In genomic region chr13:44581947-44582766, GRCm38 (mm10) we compare ENCODE assay signal across 10 mouse cellular contexts.
DNase-seq lines count a peak whose midpoint lies in the region; ATAC-seq lines count a peak whose summit lies in the region.
"Had no signal": no experiment of that assay in that cellular context is flagged by ENCODE, and none has a peak within 500 bp of the region (broad histone marks: within the 10 kb centered on the region; RNA-seq: fewer than 3 reads in every experiment).

No protein-coding gene starts in this region.

- H3K9me3 ChIP-seq in embryonic facial prominence, embryonic 15.5 days (replicated peaks), result 0 out of 2 replicates have a peak, but pooled peaks cover 5% of the 10 kb centered on the region
- 0 out of 2 replicates have a peak, but pooled peaks cover 4% of the 10 kb centered on the region for H3K9me3 ChIP-seq in hindbrain, embryonic 15.5 days
- 0 out of 2 replicates have a peak, but pooled peaks cover 6% of the 10 kb centered on the region for H3K9me3 ChIP-seq in midbrain, embryonic 13.5 days
- H3K9me3 ChIP-seq: lung, embryonic 15.5 days had no signal

- 23% methylated on average over 23 of the region's 23 CpGs for WGBS in embryonic facial prominence, embryonic 15.5 days
- WGBS in hindbrain, embryonic 15.5 days, result 20% methylated on average over 23 of the region's 23 CpGs
- WGBS in midbrain, embryonic 13.5 days, result 14% methylated on average over 23 of the region's 23 CpGs

- H3K4me1 ChIP-seq in embryonic facial prominence, embryonic 15.5 days, result peaks cover 26% of the 10 kb centered on the region
- H3K4me1 ChIP-seq in hindbrain, embryonic 15.5 days (replicated peaks), result peaks cover 15% of the 10 kb centered on the region
- H3K4me1 ChIP-seq in midbrain, embryonic 13.5 days (replicated peaks), result peaks cover 34% of the 10 kb centered on the region

- peak overlapping the region; percentile 36 for H3K4me2 ChIP-seq in embryonic facial prominence, embryonic 15.5 days (replicated peaks)
- peak overlapping the region; percentile 40 for H3K4me2 ChIP-seq in hindbrain, embryonic 15.5 days
- H3K4me2 ChIP-seq in midbrain, embryonic 13.5 days (replicated peaks), result peak overlapping the region; percentile 43
- H3K4me2 ChIP-seq: lung, embryonic 15.5 days had no signal

- no peak overlapping the region for H3K27ac ChIP-seq in embryonic facial prominence, embryonic 15.5 days (replicated peaks)
- no peak overlapping the region for H3K27ac ChIP-seq in hindbrain, embryonic 15.5 days (replicated peaks)
- peak overlapping the region; percentile 15; the same call in 1 of the 2 replicates for H3K27ac ChIP-seq in midbrain, embryonic 13.5 days
- H3K27ac ChIP-seq: lung, embryonic 15.5 days had no signal

- 0 out of 2 replicates have a peak overlapping the region, but pooled peaks have one; percentile 7 for H3K4me3 ChIP-seq in embryonic facial prominence, embryonic 15.5 days (replicated peaks)
- no peak overlapping the region for H3K4me3 ChIP-seq in hindbrain, embryonic 15.5 days
- peak overlapping the region; percentile 20 for H3K4me3 ChIP-seq in midbrain, embryonic 13.5 days (replicated peaks)
- H3K4me3 ChIP-seq: lung, embryonic 15.5 days had no signal

- no peaks in the 10 kb centered on the region for H3K36me3 ChIP-seq in embryonic facial prominence, embryonic 15.5 days
- no peaks in the 10 kb centered on the region for H3K36me3 ChIP-seq in hindbrain, embryonic 15.5 days
- no peaks in the 10 kb centered on the region for H3K36me3 ChIP-seq in midbrain, embryonic 13.5 days
- H3K36me3 ChIP-seq: lung, embryonic 15.5 days had no signal

- no peaks in the 10 kb centered on the region for H3K27me3 ChIP-seq in embryonic facial prominence, embryonic 15.5 days
- no peaks in the 10 kb centered on the region for H3K27me3 ChIP-seq in hindbrain, embryonic 15.5 days
- 0 out of 2 replicates have a peak, but pooled peaks cover 9% of the 10 kb centered on the region for H3K27me3 ChIP-seq in midbrain, embryonic 13.5 days
- H3K27me3 ChIP-seq: lung, embryonic 15.5 days had no signal

- no peak overlapping the region for H3K9ac ChIP-seq in embryonic facial prominence, embryonic 15.5 days
- H3K9ac ChIP-seq in hindbrain, embryonic 15.5 days, result no peak overlapping the region
- no peak overlapping the region for H3K9ac ChIP-seq in midbrain, embryonic 13.5 days (replicated peaks)
- H3K9ac ChIP-seq: lung, embryonic 15.5 days had no signal

- peak; percentile 35 for DNase-seq in ZHBTc4 (ENCODE audit: low read depth, low spot score)
- no peak for DNase-seq in layer of hippocampus, adult 9-10 months (ENCODE audit: low spot score)
- no peak for DNase-seq in adrenal gland, postnatal 14 days
- DNase-seq in right cerebral cortex, postnatal 4 days, result no peak
- DNase-seq in kidney, adult 11 months, result no peak
- DNase-seq: spleen, adult 18-20 months had no signal

- ATAC-seq in embryonic facial prominence, embryonic 15.5 days (ENCODE audit: insufficient number of reproducible peaks, low FRiP score, low TSS enrichment, low read depth), result no peak
- no peak for ATAC-seq in hindbrain, embryonic 15.5 days (ENCODE audit: low FRiP score, low read depth)
- ATAC-seq in midbrain, embryonic 13.5 days, result no peak
